Mouse (Mus musculus) forebrain, embryonic 13.5 days (tissue): ENCODE data around the gene Taok2. TPM values are rescaled to one million over a fixed set of nuclear protein-coding genes. Genes with fewer than 3 reads are reported as not detected.
"Not testable (repeated sequence)": the region's sequence is repeated elsewhere in the genome, so short reads cannot be mapped to it uniquely, and the experiment has no call there.

Experiments used
- ATAC-seq: fragments of 200-750 bp; cut with Nextera tagmentation; 2 replicates; pipeline ENCODE4 v1.8.0; 2017
- H3K27ac ChIP-seq: fragments of 300-500 bp; sonication (generic); 2 replicates; pipeline ENCODE4 v1.5.1; 2015; ENCODE audit warnings: inconsistent platforms, mild to moderate bottlenecking, moderate library complexity
- H3K27me3 ChIP-seq: fragments of 300-500 bp; sonication (generic); 2 replicates; pipeline ENCODE4 v1.6.1; 2015; ENCODE audit warnings: mild to moderate bottlenecking, inconsistent platforms
- H3K36me3 ChIP-seq: fragments of 300-500 bp; sonication (generic); 2 replicates; pipeline ENCODE4 v1.6.1; 2015; ENCODE audit warnings: mild to moderate bottlenecking, inconsistent platforms; ENCODE audit not compliant: poor library complexity, severe bottlenecking
- H3K4me1 ChIP-seq: fragments of 300-500 bp; sonication (generic); 2 replicates; pipeline ENCODE4 v1.6.1; 2015; ENCODE audit warnings: inconsistent platforms
- H3K4me2 ChIP-seq: fragments of 300-500 bp; sonication (generic); 2 replicates; pipeline ENCODE4 v1.6.1; 2015; ENCODE audit warnings: inconsistent platforms, mild to moderate bottlenecking, moderate library complexity
- H3K4me3 ChIP-seq: fragments of 300-500 bp; sonication (generic); 2 replicates; pipeline ENCODE4 v1.5.1; 2015; ENCODE audit warnings: mild to moderate bottlenecking, inconsistent platforms
- H3K9ac ChIP-seq: fragments of 300-500 bp; sonication (generic); 2 replicates; pipeline ENCODE4 v1.6.1; 2015; ENCODE audit warnings: mild to moderate bottlenecking, inconsistent platforms
- H3K9me3 ChIP-seq: fragments of 300-500 bp; sonication (generic); replicated peaks from 2 replicates; pipeline ENCODE4 v1.6.1; 2016; ENCODE audit warnings: inconsistent platforms
- WGBS: fragments of 180-500 bp; shearing (Covaris S2); methylation state at CpG from one replicate; pipeline ENCODE4 v1.1.7; 2015; 5-methylcytosine and 5-hydroxymethylcytosine counted together
- polyA plus RNA-seq: library from polyadenylated mRNA; unstranded; fragments of >200 nt; fragmentation: Nextera tagmentation; extraction: Ambion mirVana; gene quantifications from 2 replicates; pipeline ENCODE4 v1.2.1, GENCODE M21; 2015

Taok2 gene
- polyA plus RNA-seq: 51.9 and 60.0 TPM in 2 replicates

DNA sequence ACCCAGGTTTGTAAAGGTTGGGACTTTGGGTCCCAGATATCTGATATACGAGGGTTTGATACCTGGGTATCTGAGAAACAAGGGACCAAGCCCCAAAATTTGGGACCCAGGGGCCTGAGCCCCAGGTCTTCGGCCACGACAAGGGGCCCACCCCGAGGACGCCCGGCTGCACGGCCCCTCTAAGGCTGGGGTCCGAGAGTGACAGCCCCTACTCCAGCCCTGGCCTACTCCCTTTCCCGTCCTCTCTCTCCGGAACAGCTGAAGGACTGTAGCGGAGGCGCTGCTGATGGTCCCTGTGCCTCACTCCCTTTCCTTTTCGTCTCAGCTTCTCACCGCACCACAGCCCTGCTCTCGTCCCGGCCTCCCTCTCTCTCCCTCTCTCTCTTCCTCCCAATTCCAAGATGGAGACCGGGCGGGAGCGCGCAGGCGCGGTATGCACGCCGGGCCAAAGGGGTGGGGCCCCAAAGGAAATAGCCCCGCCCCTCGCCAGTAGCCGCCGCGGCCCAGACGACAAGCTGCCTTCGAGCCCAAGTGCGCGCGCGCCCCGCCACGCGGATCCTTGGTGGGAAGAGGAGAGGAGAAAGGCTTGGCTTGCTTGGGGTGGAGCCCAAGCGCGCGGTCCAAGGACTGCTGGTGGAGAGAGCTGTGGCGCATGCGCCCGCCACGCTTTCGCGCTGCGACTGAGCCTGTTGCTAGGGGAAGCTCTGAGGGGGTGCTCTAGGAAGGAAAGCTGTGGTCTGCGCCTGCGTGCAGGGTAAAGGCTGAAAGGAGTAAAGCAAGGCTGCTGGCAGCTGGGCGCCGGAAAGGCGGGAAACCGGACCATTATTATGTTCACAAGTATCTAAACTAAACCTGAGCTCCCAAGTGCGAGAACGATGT, at the start of gene Taok2:
Gene Taok2, minus strand, starts transcription at position 418 of the 879 bp plus-strand sequence.
- Histone ChIP-seq H3K4me1 (peaks cover 41% of the 10 kb centered on the region), H3K9me3 (no peaks in the 10 kb centered on the region), H3K27ac (peak within 1 kb of the TSS; percentile 92), H3K27me3 (no peaks in the 10 kb centered on the region), H3K9ac (peak within 1 kb of the TSS; percentile 85), H3K36me3 (peaks cover 17% of the 10 kb centered on the region), H3K4me3 (peak within 1 kb of the TSS; percentile 66), H3K4me2 (peak within 1 kb of the TSS; percentile 91)
- under 1% methylated on average over 54 of the region's 56 CpGs for WGBS
- ATAC-seq: peak; percentile 98

DNA sequence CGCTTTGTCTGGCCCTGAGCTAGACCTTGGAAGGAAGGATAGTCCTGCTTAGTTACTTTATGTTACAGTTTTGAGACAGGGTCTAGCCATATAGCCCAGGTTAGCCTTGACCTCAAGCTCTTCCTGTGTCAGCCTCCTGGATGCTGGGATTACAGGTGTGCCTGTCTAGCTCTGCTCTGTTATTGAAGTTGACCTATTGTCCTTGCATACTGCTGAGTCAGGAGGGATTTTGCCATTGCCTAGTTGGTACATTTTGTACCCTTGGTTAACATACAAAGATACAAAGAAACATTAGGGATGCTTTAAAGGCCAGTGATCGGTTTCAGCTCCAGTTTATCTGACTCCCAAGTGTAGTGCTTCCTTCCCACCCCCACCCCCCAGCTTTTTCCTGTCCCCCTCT, 48.1 kb upstream of the Taok2 start:
- Histone ChIP-seq H3K4me3 (no peak overlapping the region), H3K9ac (no peak overlapping the region), H3K36me3 (peaks cover 64% of the 10 kb centered on the region), H3K27me3 (no peaks in the 10 kb centered on the region), H3K4me1 (peaks cover 19% of the 10 kb centered on the region), H3K27ac (no peak overlapping the region), H3K4me2 (no peak overlapping the region), H3K9me3 (no peaks in the 10 kb centered on the region)
- WGBS: 92% methylated on average over 2 of the region's 2 CpGs
- no peak for ATAC-seq

DNA sequence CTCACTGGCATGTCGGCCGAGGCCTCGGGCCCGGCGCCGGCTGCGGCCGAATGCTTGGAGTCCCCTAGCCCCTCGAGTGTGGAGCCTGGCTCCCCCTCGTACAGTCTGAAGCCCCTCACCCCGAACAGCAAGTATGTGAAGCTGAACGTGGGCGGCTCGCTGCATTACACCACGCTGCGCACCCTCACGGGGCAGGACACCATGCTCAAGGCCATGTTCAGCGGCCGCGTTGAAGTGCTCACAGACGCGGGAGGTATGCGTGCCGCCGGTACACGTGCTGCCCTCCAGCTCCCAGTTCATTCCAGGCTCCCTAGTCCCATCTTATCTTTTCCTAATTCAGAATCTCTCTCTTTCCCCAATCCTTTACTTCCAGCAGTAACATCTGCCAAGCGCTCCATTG, 44.5 kb upstream of the Taok2 start:
- WGBS: under 1% methylated on average over 19 of the region's 27 CpGs
- ATAC-seq: peak; percentile 80
- Histone ChIP-seq H3K4me2 (peak overlapping the region; percentile 86), H3K9ac (peak overlapping the region; percentile 89), H3K27ac (peak overlapping the region; percentile 78), H3K27me3 (no peaks in the 10 kb centered on the region), H3K9me3 (no peaks in the 10 kb centered on the region), H3K4me1 (peaks cover 19% of the 10 kb centered on the region), H3K4me3 (peak overlapping the region; percentile 92), H3K36me3 (peaks cover 31% of the 10 kb centered on the region)

DNA sequence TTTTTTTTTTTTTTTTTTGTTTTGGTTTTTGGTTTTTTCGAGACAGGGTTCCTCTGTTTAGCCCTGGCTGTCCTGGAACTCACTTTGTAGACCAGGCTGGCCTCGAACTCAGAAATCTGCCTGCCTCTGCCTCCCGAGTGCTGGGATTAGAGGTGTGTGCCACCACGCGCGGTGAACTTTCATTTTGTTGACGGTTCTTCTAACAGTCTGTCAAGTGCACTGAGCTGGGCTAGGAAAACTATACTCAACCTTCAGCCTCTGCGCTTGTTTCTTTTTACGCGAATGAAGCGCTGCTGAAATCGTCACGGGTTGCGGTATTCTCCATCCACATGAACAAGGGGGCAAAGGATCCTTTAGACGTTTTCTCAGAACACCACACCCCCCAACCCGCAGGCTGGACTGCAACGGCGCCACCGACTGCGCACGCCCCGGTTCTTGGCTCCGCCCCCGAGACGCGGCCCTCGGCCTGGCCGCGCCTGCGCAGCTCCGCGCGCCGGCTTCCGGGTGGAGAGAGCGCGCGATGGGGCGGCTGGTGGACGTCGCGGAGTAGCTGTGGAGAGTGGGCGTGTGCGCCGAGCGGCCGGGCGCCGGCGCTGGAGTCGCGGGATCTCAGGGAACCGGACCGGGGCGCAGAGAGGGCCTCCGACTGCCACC, 44.0 kb upstream of the Taok2 start, which contains the start of gene Kctd13:
Gene Kctd13, plus strand, starts transcription at position 496 of the 654 bp plus-strand sequence.
- Histone ChIP-seq H3K4me1 (peaks cover 19% of the 10 kb centered on the region), H3K4me2 (peak within 1 kb of the TSS; percentile 86), H3K9me3 (no peaks in the 10 kb centered on the region), H3K36me3 (peaks cover 28% of the 10 kb centered on the region), H3K4me3 (peak within 1 kb of the TSS; percentile 92), H3K27me3 (no peaks in the 10 kb centered on the region), H3K27ac (peak within 1 kb of the TSS; percentile 78), H3K9ac (peak within 1 kb of the TSS; percentile 89)
- WGBS: 4% methylated on average over 56 of the region's 56 CpGs
- ATAC-seq: peak; percentile 97

DNA sequence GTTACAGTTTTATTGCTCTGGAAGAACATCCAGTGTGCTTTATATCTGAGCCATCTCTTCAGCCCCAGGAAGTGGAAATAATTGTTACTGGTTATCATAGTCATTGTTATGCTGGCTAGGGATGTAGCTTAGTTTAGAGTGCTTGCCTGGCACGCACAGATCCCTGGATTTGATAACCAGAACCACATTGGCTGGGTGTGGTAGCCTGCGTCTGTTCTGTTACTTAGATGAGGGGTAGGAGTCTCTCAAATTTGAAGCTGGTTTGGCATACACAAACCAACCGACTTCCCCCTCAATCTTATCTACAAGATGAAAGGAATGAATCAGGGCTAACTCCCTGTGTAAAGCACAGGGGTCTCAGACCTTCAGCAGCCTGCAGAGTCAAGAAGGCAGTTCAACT, 41.8 kb upstream of the Taok2 start:
- WGBS: 71% methylated on average over 3 of the region's 3 CpGs
- peaks cover 31% of the 10 kb centered on the region for H3K4me1 ChIP-seq

DNA sequence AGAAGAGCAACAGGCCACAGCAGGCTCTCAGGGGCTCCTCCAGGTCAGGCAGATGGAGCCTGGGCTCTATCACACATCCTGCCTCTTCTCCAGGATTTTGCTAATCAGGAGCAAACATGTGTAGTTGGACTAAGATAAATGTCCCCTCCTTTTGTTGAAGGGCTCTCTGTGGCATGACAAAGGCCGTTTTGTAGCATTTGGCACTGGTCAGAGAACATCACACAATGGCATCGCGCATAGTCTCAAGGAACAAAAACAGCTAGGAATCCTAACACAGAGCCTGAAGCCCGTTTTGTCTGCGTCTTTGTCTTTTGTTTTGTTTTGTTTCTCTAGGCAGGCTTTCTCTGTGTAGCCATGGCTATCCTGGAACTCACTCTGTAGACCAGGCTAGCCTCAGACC, 39.5 kb upstream of the Taok2 start:
- ATAC-seq: no peak
- no peak overlapping the region for H3K27ac ChIP-seq
- no peaks in the 10 kb centered on the region for H3K27me3 ChIP-seq
- no peaks in the 10 kb centered on the region for H3K9me3 ChIP-seq
- H3K9ac ChIP-seq: no peak overlapping the region
- no peak overlapping the region for H3K4me2 ChIP-seq
- no peak overlapping the region for H3K4me3 ChIP-seq
- no peaks in the 10 kb centered on the region for H3K36me3 ChIP-seq
- peaks cover 12% of the 10 kb centered on the region for H3K4me1 ChIP-seq
- 54% methylated on average over 5 of the region's 5 CpGs for WGBS

More for the DNA sequence above, 41.8 kb upstream of the Taok2 start:
- Histone ChIP-seq H3K27me3 (no peaks in the 10 kb centered on the region), H3K36me3 (peaks cover 10% of the 10 kb centered on the region; the same call in 1 of the 2 replicates), H3K4me2 (no peak overlapping the region), H3K9ac (no peak overlapping the region), H3K27ac (no peak overlapping the region), H3K4me3 (no peak overlapping the region), H3K9me3 (no peaks in the 10 kb centered on the region)
- ATAC-seq: no peak

DNA sequence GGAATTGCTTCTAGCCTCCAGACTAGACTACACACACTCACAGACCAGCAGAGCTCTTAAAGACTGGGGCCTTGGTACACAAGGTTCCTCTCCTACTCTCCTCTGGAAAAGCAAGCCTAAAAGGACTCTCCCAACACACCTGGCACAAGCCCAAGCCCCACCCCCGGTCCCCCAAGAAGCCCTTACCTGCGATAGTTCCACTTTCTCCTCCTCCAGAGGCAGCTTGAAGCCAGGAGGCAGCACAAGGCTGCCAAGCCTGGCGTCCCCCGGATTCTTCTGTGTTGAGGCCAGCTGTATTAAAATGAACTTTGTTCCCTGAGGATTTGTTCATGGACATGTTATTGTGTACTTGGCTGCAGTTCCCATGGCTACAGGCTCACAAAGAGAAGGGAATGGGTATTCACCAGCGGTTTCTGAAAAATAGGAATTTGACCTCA, 38.1 kb upstream of the Taok2 start, which contains the start of gene Tmem219:
Gene Tmem219, minus strand, starts transcription at position 294 of the 437 bp plus-strand sequence.
- Histone ChIP-seq H3K9me3 (no peaks in the 10 kb centered on the region), H3K27ac (peak within 1 kb of the TSS; percentile 70), H3K4me1 (peaks cover 12% of the 10 kb centered on the region), H3K36me3 (no peaks in the 10 kb centered on the region), H3K4me2 (peak within 1 kb of the TSS; percentile 36), H3K27me3 (no peaks in the 10 kb centered on the region), H3K9ac (peak within 1 kb of the TSS; percentile 51), H3K4me3 (peak within 1 kb of the TSS; percentile 13)
- WGBS: 12% methylated on average over 5 of the region's 5 CpGs
- peak; percentile 58; the same call in 1 of the 2 replicates for ATAC-seq

DNA sequence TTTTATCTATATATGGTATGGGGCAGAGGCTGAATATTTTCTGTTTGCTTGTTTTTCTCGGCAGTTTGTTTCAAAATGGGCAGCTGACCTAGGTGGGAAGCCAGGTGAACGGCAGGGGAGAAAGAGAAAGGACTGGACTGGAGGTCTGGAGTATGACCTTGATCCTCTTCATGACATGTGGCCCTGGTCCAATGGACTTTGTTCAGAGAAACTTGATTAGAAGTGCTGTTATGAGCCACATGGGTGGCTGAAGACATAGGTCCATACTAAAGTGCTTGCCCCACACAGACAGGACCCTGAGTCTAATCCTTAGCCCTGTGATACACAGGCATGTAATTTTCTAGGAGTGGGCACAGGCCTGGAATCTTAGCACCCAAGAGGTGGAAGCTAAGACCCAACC, 37.1 kb upstream of the Taok2 start:
- H3K4me1 ChIP-seq: peaks cover 12% of the 10 kb centered on the region
- no peaks in the 10 kb centered on the region for H3K9me3 ChIP-seq
- no peaks in the 10 kb centered on the region for H3K36me3 ChIP-seq
- H3K4me2 ChIP-seq: peak overlapping the region; percentile 36
- peak overlapping the region; percentile 51; the same call in 1 of the 2 replicates for H3K9ac ChIP-seq
- no peak for ATAC-seq
- no peak overlapping the region for H3K27ac ChIP-seq
- 80% methylated on average over 2 of the region's 2 CpGs for WGBS
- H3K27me3 ChIP-seq: no peaks in the 10 kb centered on the region
- H3K4me3 ChIP-seq: no peak overlapping the region

DNA sequence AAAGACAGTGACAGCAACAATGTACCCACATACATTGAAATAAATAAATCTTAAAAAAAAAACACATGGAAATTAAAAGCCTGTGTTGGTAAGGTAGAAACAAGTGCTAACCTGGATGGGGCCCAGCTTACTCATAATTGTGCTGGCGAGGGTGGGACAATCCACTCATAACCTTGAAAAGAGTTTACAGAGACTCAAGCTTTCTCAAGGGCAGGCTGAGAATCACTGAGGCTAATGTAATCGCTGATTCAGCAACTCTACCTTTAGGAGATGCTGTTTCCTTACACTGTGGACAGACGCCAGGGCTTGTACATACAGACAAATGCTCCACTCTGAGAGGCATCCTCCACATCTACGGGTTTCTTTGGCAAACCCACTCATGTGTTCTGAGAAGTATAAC, 35.5 kb upstream of the Taok2 start:
- Histone ChIP-seq H3K9ac (no peak overlapping the region), H3K27ac (no peak overlapping the region), H3K4me2 (no peak overlapping the region), H3K9me3 (no peaks in the 10 kb centered on the region), H3K4me1 (peaks cover 12% of the 10 kb centered on the region), H3K27me3 (no peaks in the 10 kb centered on the region), H3K4me3 (no peak overlapping the region), H3K36me3 (no peaks in the 10 kb centered on the region)
- no peak for ATAC-seq
- WGBS: 87% methylated on average over 4 of the region's 4 CpGs

DNA sequence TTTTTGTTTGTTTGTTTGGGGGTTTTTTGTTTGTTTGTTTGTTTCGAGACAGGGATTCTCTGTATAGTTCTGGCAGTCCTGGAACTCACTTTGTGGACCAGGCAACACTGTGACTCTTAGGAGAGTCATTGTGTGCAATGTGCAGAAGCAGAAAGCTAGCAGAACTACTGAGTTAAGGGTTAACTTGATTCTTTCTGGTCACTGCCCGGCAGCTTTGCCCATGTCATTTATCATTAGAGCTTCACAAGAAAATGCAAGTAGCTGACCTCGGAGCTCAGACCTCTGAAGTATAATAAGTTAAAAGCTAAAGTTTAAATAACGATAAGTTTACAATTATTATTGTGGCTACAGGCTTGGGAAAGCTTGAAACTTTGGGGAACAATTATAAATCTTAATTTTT, 33.9 kb upstream of the Taok2 start:
- not testable (repeated sequence) for H3K27ac ChIP-seq, H3K4me2 ChIP-seq, H3K36me3 ChIP-seq, H3K9ac ChIP-seq, H3K27me3 ChIP-seq, H3K9me3 ChIP-seq, ATAC-seq, H3K4me3 ChIP-seq
- H3K4me1 ChIP-seq: peaks cover 12% of the 10 kb centered on the region
- WGBS: 50% methylated on average over 4 of the region's 4 CpGs

DNA sequence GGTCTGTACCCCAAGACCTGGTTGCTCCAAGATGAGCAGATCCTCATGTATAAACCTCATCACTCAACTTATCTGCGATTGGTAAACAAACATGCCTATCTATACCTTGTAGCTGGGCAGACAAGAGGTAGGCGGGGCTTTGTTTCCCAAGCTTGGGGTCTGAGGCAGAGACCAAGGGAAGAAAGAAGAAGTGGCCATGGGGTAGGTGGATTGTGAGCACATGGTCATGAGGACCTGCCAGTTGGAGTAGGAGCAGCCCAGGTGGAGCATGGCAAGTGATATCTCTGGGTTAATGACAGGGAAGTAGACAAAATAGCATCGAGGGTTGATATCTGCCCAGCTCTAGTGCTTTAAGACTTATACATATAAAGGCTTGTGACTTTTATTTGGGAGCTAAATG, 30.3 kb upstream of the Taok2 start:
- Histone ChIP-seq H3K9me3 (no peaks in the 10 kb centered on the region), H3K27ac (no peak overlapping the region), H3K9ac (no peak overlapping the region), H3K4me3 (no peak overlapping the region), H3K4me1 (no peaks in the 10 kb centered on the region), H3K36me3 (0 out of 2 replicates have a peak, but pooled peaks cover 4% of the 10 kb centered on the region), H3K27me3 (no peaks in the 10 kb centered on the region), H3K4me2 (no peak overlapping the region)
- ATAC-seq: no peak
- WGBS: 95% methylated on average over 3 of the region's 3 CpGs

DNA sequence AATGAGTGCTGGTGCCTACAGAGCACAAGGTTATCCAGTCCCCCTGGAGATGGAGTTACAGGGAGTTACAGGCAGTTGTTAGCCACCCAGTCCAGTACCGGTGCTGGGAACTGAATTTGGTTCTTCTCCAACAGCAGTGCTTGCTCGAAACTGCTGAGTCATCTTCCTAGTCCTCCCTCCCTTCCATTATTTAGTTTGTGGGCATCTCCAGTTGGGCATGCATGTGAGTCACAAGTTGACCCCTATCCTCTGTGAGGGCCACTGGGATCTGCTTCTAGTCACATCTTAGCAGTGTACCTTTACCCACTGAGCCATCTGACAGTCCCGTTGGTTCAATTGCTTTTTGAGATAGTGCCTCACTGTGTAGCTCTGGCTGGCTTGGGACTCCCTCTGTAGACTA, 21.1 kb upstream of the Taok2 start:
- no peak overlapping the region for H3K4me3 ChIP-seq
- H3K4me2 ChIP-seq: no peak overlapping the region
- no peak overlapping the region for H3K27ac ChIP-seq
- H3K36me3 ChIP-seq: 0 out of 2 replicates have a peak, but pooled peaks cover 4% of the 10 kb centered on the region
- no peak overlapping the region for H3K9ac ChIP-seq
- 80% methylated on average over 3 of the region's 3 CpGs for WGBS
- no peaks in the 10 kb centered on the region for H3K27me3 ChIP-seq
- no peak for ATAC-seq
- H3K4me1 ChIP-seq: no peaks in the 10 kb centered on the region
- H3K9me3 ChIP-seq: no peaks in the 10 kb centered on the region
